Mouse (Mus musculus) CH12.LX (cell line): ENCODE results near the gene Klhdc9. TPM values are rescaled to one million over a fixed set of nuclear protein-coding genes. Genes with fewer than 3 reads are reported as not detected.

Source experiments
- DNase-seq: peaks from one replicate; pipeline ENCODE4 v3.0.0-alpha.2; 2013; ENCODE audit errors: extremely low read depth
- H3K27ac ChIP-seq: 2 replicates; pipeline ENCODE4 v1.5.1; 2012; ENCODE audit warnings: low read depth, mild to moderate bottlenecking, control low read depth, moderate library complexity; ENCODE audit not compliant: insufficient read depth
- H3K27me3 ChIP-seq: replicated peaks from 2 replicates; pipeline ENCODE3; 2012; ENCODE audit warnings: inconsistent platforms
- H3K36me3 ChIP-seq, 2 experiments: replicated peaks in 1 of 2; 2 replicates each; pipeline versions ENCODE3 to v1.6.1; 2012; ENCODE audit warnings: inconsistent platforms in 1 of 2, low read length in 1 of 2, mild to moderate bottlenecking in 1 of 2, mixed read lengths in 1 of 2, moderate library complexity in 1 of 2; ENCODE audit not compliant: control insufficient read depth in 1 of 2, insufficient read depth in 1 of 2
- H3K4me1 ChIP-seq, 2 experiments: 2 replicates each; pipeline ENCODE4 v1.6.1; 2012; ENCODE audit warnings: inconsistent platforms in 1 of 2, moderate library complexity in 1 of 2; ENCODE audit not compliant: insufficient read depth in 2 of 2, control insufficient read depth in 1 of 2
- H3K4me2 ChIP-seq: 2 replicates; pipeline ENCODE4 v1.6.1; 2012; ENCODE audit warnings: low read depth, mild to moderate bottlenecking, control low read depth; ENCODE audit not compliant: poor library complexity, insufficient read depth, severe bottlenecking
- H3K4me3 ChIP-seq, 3 experiments: fragments of 150-350 bp in 1 of 3; sonication (generic) in 1 of 3; replicated peaks in 1 of 3; 2 replicates each; pipeline versions ENCODE3 to v1.5.1; 2011 to 2012; ENCODE audit warnings: low read depth in 2 of 3, low read length in 2 of 3, mild to moderate bottlenecking in 2 of 3, moderate library complexity in 2 of 3, control low read depth in 1 of 3, improper control_type of control experiment in 1 of 3, inconsistent platforms in 1 of 3, mixed read lengths in 1 of 3; ENCODE audit not compliant: poor library complexity in 1 of 3
- H3K79me2 ChIP-seq: replicated peaks from 2 replicates; pipeline ENCODE4 v1.6.1; 2012; ENCODE audit warnings: mild to moderate bottlenecking, moderate library complexity; ENCODE audit not compliant: control insufficient read depth, poor library complexity, insufficient read depth, severe bottlenecking; ENCODE audit errors: extremely low read depth
- H3K9ac ChIP-seq: 2 replicates; pipeline ENCODE4 v1.6.1; 2012; ENCODE audit warnings: low read depth, mild to moderate bottlenecking, control low read depth, moderate library complexity; ENCODE audit not compliant: insufficient read depth
- H3K9me3 ChIP-seq: replicated peaks from 2 replicates; pipeline ENCODE3; 2012; ENCODE audit warnings: low read length, inconsistent platforms, mixed read lengths
- BHLHE40 ChIP-seq: IDR thresholded peaks from 2 replicates; pipeline ENCODE4 v1.6.1; 2011; ENCODE audit warnings: mild to moderate bottlenecking, low read depth, low read length, improper control_type of control experiment
- CHD1 ChIP-seq: IDR thresholded peaks from 2 replicates; pipeline ENCODE4 v1.6.1; 2012; ENCODE audit warnings: low read depth, low read length, improper control_type of control experiment, inconsistent platforms
- CHD2 ChIP-seq: IDR thresholded peaks from 2 replicates; pipeline ENCODE4 v1.6.1; 2011; ENCODE audit warnings: low read length, improper control_type of control experiment
- CTCF ChIP-seq, 2 experiments: IDR thresholded peaks in 1 of 2; conservative IDR thresholded peaks in 1 of 2; 2 replicates each; pipeline ENCODE4 v1.5.1; 2011 to 2012; ENCODE audit warnings: low read depth in 2 of 2, low read length in 2 of 2, improper control_type of control experiment in 1 of 2, inconsistent platforms in 1 of 2, mild to moderate bottlenecking in 1 of 2, moderate library complexity in 1 of 2
- E2F4 ChIP-seq: IDR thresholded peaks from 2 replicates; pipeline ENCODE4 v1.6.1; 2011; ENCODE audit warnings: low read depth, low read length, improper control_type of control experiment; ENCODE audit not compliant: insufficient replicate concordance
- ELF1 ChIP-seq: IDR thresholded peaks from 2 replicates; pipeline ENCODE4 v1.6.1; 2014; ENCODE audit warnings: low read depth, mild to moderate bottlenecking, inconsistent platforms, low read length, improper control_type of control experiment
- ETS1 ChIP-seq: conservative IDR thresholded peaks from 2 replicates; pipeline ENCODE4 v1.6.1; 2012; ENCODE audit warnings: low read depth, mild to moderate bottlenecking, inconsistent platforms, low read length, improper control_type of control experiment, moderate library complexity
- HCFC1 ChIP-seq: IDR thresholded peaks from 2 replicates; pipeline ENCODE4 v1.6.1; 2012; ENCODE audit warnings: low read depth, mild to moderate bottlenecking, inconsistent platforms, low read length, improper control_type of control experiment
- IRF4 ChIP-seq: IDR thresholded peaks from 2 replicates; pipeline ENCODE4 v1.6.1; 2014; ENCODE audit warnings: low read depth, mild to moderate bottlenecking, inconsistent platforms, low read length, improper control_type of control experiment
- JUN ChIP-seq: IDR thresholded peaks from 2 replicates; pipeline ENCODE4 v1.6.1; 2011; ENCODE audit warnings: low read depth, mild to moderate bottlenecking, low read length, improper control_type of control experiment, moderate library complexity; ENCODE audit not compliant: insufficient read depth
- KAT2A ChIP-seq: IDR thresholded peaks from 2 replicates; pipeline ENCODE4 v1.6.1; 2012; ENCODE audit warnings: low read length, improper control_type of control experiment, inconsistent platforms; ENCODE audit not compliant: insufficient replicate concordance
- MAFK ChIP-seq: IDR thresholded peaks from 2 replicates; pipeline ENCODE4 v1.6.1; 2011; ENCODE audit warnings: low read length, improper control_type of control experiment; ENCODE audit not compliant: insufficient replicate concordance
- MAX ChIP-seq: IDR thresholded peaks from 2 replicates; pipeline ENCODE4 v1.6.1; 2011; ENCODE audit warnings: low read length, improper control_type of control experiment
- MAZ ChIP-seq: IDR thresholded peaks from 2 replicates; pipeline ENCODE4 v1.6.1; 2012; ENCODE audit warnings: low read depth, mild to moderate bottlenecking, inconsistent platforms, low read length, improper control_type of control experiment, moderate library complexity
- MEF2A ChIP-seq: IDR thresholded peaks from 2 replicates; pipeline ENCODE4 v1.6.1; 2014; ENCODE audit warnings: low read depth, mild to moderate bottlenecking, inconsistent platforms, low read length, improper control_type of control experiment, borderline replicate concordance
- MXI1 ChIP-seq: IDR thresholded peaks from 2 replicates; pipeline ENCODE4 v1.6.1; 2011; ENCODE audit warnings: mild to moderate bottlenecking, low read depth, low read length, improper control_type of control experiment
- MYC ChIP-seq: IDR thresholded peaks from 2 replicates; pipeline ENCODE4 v1.6.1; 2011; ENCODE audit warnings: low read depth, mild to moderate bottlenecking, improper control_type of control experiment, low read length
- NELFE ChIP-seq: IDR thresholded peaks from 2 replicates; pipeline ENCODE4 v1.6.1; 2011; ENCODE audit warnings: low read depth, low read length, improper control_type of control experiment
- PAX5 ChIP-seq: IDR thresholded peaks from 2 replicates; pipeline ENCODE4 v1.6.1; 2012; ENCODE audit warnings: low read length, inconsistent platforms, mixed read lengths
- POLR2A ChIP-seq: IDR thresholded peaks from 2 replicates; pipeline ENCODE4 v1.6.1; 2011; ENCODE audit warnings: low read depth, mild to moderate bottlenecking, improper control_type of control experiment, low read length
- RCOR1 ChIP-seq: conservative IDR thresholded peaks from 2 replicates; pipeline ENCODE4 v1.6.1; 2012; ENCODE audit warnings: low read depth, mild to moderate bottlenecking, inconsistent platforms, low read length, improper control_type of control experiment
- TCF12 ChIP-seq: IDR thresholded peaks from 2 replicates; pipeline ENCODE4 v1.6.1; 2014; ENCODE audit warnings: low read depth, mild to moderate bottlenecking, inconsistent platforms, low read length, improper control_type of control experiment
- USF1 ChIP-seq: IDR thresholded peaks from 2 replicates; pipeline ENCODE4 v1.6.1; 2014; ENCODE audit warnings: low read depth, mild to moderate bottlenecking, inconsistent platforms, low read length, improper control_type of control experiment
- USF2 ChIP-seq: conservative IDR thresholded peaks from 2 replicates; pipeline ENCODE4 v1.6.1; 2011; ENCODE audit warnings: low read depth, low read length, improper control_type of control experiment
- ZC3H11A ChIP-seq: IDR thresholded peaks from 2 replicates; pipeline ENCODE4 v1.6.1; 2012; ENCODE audit warnings: low read depth, mild to moderate bottlenecking, inconsistent platforms, low read length, improper control_type of control experiment
- ZKSCAN1 ChIP-seq: IDR thresholded peaks from 2 replicates; pipeline ENCODE4 v1.6.1; 2012; ENCODE audit warnings: low read depth, inconsistent platforms, low read length, improper control_type of control experiment, borderline replicate concordance
- ZMIZ1 ChIP-seq: IDR thresholded peaks from 2 replicates; pipeline ENCODE4 v1.6.1; 2012; ENCODE audit warnings: low read depth, mild to moderate bottlenecking, inconsistent platforms, low read length, improper control_type of control experiment
- ZNF384 ChIP-seq: IDR thresholded peaks from 2 replicates; pipeline ENCODE4 v1.6.1; 2012; ENCODE audit warnings: low read depth, low read length, improper control_type of control experiment, inconsistent platforms
- dilution Hi-C: fragments of 300-500 bp; cut with MboI; formaldehyde crosslinking; loops from 2 replicates; pipeline ENCODE4 v1.14.3; 2020; ENCODE audit warnings: low sequenced_read_pairs; ENCODE audit not compliant: extremely low pct_unique_long_range_greater_than_20kb, extremely low pct_ligation_motif_present
- in situ Hi-C: fragments of 300-500 bp; cut with MboI; formaldehyde crosslinking; loops from 3 replicates; pipeline ENCODE4 v1.14.3; 2019; ENCODE audit warnings: low sequenced_read_pairs, low pct_ligation_motif_present, low pct_unique_long_range_greater_than_20kb, mixed read lengths
- polyA plus RNA-seq: library from polyadenylated mRNA; unstranded; fragments of >175 nt; gene quantifications from 2 replicates; pipeline ENCODE4 v1.2.1, GENCODE M21; 2012; ENCODE audit warnings: low read depth; ENCODE audit not compliant: insufficient read length
- total RNA-seq, 2 experiments: library from RNA; depleted of rRNA; stranded (reverse); fragments of 300-350 nt in 1 of 2; fragments of >200 nt in 1 of 2; gene quantifications; 2 replicates each; pipeline ENCODE4 v1.2.3; 2012 to 2014

Gene Klhdc9
- total and polyA plus RNA-seq, 3 experiments: 0.08 TPM; not detected in 2

- H3K27ac ChIP-seq: peak overlapping the region; percentile 8; the same call in 1 of the 2 replicates
- no peaks in the 10 kb centered on the region for H3K27me3 ChIP-seq
- H3K36me3 ChIP-seq: peaks cover 17 to 55% of the 10 kb centered on the region in 2 experiments
- TF ChIP-seq MYC: peak; percentile 65; the same call in 1 of the 2 replicates
- TF ChIP-seq NELFE: no peak
- 0 out of 2 replicates have a peak, but pooled peaks have one; percentile 63 for TF ChIP-seq MAX
- 0 out of 2 replicates have a peak, but pooled peaks have one; percentile 12 for TF ChIP-seq BHLHE40
- TF ChIP-seq MAFK: no peak
- TF ChIP-seq USF1: peak; percentile 41
- TF ChIP-seq ETS1: no peak
- peak; percentile 40 for TF ChIP-seq USF2
- peak overlapping the region; percentile 76 for H3K4me2 ChIP-seq
- peaks cover 5% of the 10 kb centered on the region for H3K9me3 ChIP-seq
- in situ Hi-C loops (no loop called here), dilution Hi-C loops (no loop called here)
- peak overlapping the region; percentile 95 to 99 (median 99) for H3K4me3 ChIP-seq
- H3K4me1 ChIP-seq: peaks cover 4 to 47% of the 10 kb centered on the region in 2 experiments
- no peak for DNase-seq
- H3K9ac ChIP-seq: peak overlapping the region; percentile 81
- H3K79me2 ChIP-seq: peaks cover 52% of the 10 kb centered on the region
These were observed 14.5 kb downstream of the Klhdc9 start for GRCm38 (mm10) chr1:171346095-171346450.

DNA sequence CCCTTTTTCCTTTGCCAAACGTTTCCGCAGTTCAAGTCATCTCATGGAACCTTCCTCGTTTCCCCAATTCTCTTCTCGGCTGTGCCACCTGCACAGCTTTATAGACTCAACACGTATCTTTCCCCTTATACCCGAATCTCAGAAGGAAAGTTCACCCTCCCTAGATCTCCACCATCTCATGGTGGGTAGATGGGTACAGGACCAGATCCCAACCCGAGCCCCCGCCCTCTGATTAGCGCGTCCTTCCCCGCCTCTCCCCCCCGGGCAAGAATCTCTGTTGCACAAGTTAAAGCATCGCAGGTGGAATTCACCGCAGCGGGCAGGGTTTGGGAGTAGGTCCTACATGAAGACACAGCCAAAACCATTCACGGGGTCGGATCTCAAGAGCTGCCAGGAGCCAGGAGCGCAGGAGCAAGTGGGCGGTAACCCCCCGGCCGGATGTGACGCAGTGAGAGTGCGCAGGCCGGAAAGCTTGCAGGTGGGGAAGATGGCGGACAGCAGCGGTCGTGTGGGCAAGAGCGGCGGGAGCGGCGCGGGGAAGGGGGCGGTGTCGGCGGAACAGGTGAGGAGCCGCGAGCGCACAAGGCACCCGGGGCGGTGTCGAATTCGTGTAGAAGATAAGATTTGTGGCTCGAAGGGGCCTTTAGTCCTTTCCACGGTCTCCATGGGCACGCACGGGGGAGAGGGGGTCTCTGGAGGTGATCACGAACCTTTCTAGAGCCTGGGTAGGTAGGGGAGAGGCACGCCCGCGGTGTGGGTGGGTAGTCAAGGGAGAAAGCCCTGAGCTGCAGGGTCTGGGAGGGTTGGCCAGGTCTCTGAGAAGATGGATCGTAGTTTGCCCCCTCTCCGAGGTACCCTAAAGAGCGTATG lies 15.1 kb downstream of the Klhdc9 start, which contains the start of the genes Nit1 and Pfdn2:
Gene Nit1 (minus strand): TSS at position 422 of the 870 bp plus-strand sequence.
Gene Pfdn2 (plus strand): TSS at position 446 of the 870 bp plus-strand sequence.
- Histone ChIP-seq H3K4me3 (peak within 1 kb of the TSS; percentile 95 to 99 (median 99)), H3K9me3 (peaks cover 5% of the 10 kb centered on the region), H3K4me1 (peaks cover 4 to 41% of the 10 kb centered on the region in 2 experiments), H3K27me3 (no peaks in the 10 kb centered on the region), H3K27ac (peak within 1 kb of the TSS; percentile 8; the same call in 1 of the 2 replicates), H3K36me3 (peaks cover 23 to 58% of the 10 kb centered on the region in 2 experiments), H3K9ac (peak within 1 kb of the TSS; percentile 81), H3K79me2 (peaks cover 46% of the 10 kb centered on the region), H3K4me2 (peak within 1 kb of the TSS; percentile 76)
- DNase-seq: peak; percentile 89
- dilution Hi-C loops (no loop called here), in situ Hi-C loops (no loop called here)
- TF ChIP-seq KAT2A (peak; percentile 82; the same call in 1 of the 2 replicates), MAZ (peak; percentile 80; the same call in 1 of the 2 replicates), ETS1 (no peak), PAX5 (no peak), E2F4 (no peak), IRF4 (peak; percentile 76), USF1 (no peak), HCFC1 (peak; percentile 90), POLR2A (peak; percentile 93), USF2 (no peak), ZKSCAN1 (no peak), MXI1 (peak; percentile 90), CHD2 (no peak), ELF1 (peak; percentile 76), TCF12 (peak; percentile 94), JUN (no peak), CHD1 (no peak), MYC (peak; percentile 46; the same call in 1 of the 2 replicates), BHLHE40 (no peak), CTCF (conservative IDR thresholded peaks at IDR 0.05 in 1 of 2, IDR thresholded peaks at IDR 0.05 in 1 of 2; ENCODE audit: low read depth in 2 of 2, low read length in 2 of 2) (no peak), MAFK (no peak), RCOR1 (no peak), ZNF384 (no peak), MAX (peak; percentile 58; the same call in 1 of the 2 replicates), ZMIZ1 (peak; percentile 88), MEF2A (peak; percentile 56), ZC3H11A (no peak)
